Mouse (Mus musculus): ENCODE measurements around the gene Hoxd12. TPM values are rescaled to one million over a fixed set of nuclear protein-coding genes. Genes with fewer than 3 reads are reported as not detected.
A peak's percentile ranks its signal among the peaks of the same experiment; 100 is the strongest.

Gene Hoxd12
- polyA plus RNA-seq (2012; rRNA removed), result not detected in 2 replicates

DNA sequence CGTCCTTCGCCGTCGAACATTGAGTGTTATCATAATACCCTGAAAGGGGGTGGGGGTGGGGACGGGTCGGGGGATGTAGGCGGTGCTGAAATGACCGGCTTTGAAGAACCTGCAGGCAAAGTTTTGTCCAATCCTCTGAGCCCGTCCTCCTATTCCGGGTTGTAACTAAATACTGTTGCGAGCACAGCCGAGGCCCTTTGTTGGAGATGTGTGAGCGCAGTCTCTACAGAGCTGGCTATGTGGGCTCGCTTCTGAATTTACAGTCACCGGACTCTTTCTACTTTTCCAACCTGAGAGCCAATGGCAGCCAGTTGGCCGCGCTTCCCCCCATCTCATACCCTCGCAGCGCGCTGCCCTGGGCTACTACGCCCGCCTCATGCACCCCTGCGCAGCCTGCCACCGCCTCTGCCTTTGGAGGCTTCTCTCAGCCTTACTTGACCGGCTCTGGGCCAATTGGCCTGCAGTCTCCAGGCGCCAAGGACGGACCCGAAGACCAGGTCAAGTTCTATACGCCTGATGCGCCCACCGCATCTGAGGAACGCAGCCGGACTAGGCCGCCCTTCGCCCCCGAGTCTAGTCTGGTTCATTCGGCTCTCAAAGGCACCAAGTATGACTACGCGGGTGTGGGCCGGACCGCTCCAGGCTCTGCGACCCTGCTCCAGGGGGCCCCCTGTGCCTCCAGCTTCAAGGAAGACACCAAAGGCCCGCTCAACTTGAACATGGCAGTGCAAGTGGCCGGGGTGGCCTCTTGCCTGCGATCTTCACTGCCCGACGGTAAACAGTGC is at the start of gene Hoxd12:
Hoxd12 (plus strand) TSS at position 133 of the 785 bp plus-strand sequence.
- DNase-seq (ENCODE audit: extremely low spot score in 1 of 2, low spot score in 1 of 2), result no peak

DNA sequence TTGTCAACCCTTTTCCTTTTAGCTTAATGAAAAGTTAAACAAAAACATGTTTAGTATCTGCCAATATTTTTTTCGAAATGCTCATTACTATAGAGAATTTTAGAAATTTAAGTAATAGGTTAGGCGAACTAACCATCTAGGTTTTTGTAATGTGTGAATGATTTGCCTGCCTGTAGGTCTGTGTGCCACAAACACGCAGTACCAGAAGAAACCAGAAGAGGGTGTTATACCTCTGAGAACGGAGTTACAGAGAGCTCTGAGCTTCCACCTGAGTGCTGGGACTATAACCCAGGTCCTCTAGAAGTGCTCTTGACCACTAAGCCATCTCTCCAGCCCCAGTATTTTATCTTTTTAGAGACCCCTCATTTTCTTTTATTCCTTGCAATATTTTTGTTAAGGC is 39.4 kb upstream of the Hoxd12 start:
- DNase-seq (ENCODE audit: extremely low spot score in 1 of 2, low spot score in 1 of 2), result no peak

DNA sequence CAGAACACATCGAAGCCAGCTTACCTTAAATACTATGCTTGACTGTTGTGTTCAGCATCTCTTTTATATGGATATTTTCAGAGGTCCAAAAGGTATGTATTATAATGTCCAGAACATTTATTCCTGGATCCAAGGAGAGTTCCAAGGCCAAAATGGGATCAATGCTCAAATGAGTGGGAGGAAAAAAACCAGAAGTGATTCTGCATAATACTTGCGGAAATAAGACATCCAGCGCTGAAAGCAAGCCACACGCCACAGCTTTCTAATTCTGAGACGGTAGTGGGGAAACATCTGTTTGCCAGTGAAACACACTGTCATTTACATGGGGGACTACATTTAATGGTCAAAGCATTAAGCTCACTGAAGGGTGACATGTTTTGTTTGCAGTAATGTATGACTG is 32.4 kb upstream of the Hoxd12 start:
- no peak for DNase-seq (ENCODE audit: extremely low spot score in 1 of 2, low spot score in 1 of 2)

DNA sequence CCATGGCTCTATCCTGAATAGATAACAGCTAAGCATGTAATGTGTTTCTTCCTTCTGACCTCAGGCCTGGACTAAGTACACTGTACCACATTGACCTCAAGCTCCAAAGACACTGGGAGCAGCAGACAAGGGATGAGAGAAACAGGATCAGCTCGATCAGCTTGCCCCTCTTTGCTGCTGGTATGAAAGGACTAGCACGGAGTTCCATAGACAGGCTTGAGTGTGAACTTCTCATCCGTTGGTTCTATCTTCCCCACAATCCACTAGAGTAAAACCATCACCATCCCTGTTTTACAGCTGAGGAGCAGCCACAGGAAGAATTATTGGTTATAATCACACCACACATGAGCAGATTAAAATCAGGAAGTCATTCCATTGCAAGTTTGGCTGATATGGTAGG is 29.2 kb upstream of the Hoxd12 start:
- DNase-seq (ENCODE audit: extremely low spot score in 1 of 2, low spot score in 1 of 2), result no peak

DNA sequence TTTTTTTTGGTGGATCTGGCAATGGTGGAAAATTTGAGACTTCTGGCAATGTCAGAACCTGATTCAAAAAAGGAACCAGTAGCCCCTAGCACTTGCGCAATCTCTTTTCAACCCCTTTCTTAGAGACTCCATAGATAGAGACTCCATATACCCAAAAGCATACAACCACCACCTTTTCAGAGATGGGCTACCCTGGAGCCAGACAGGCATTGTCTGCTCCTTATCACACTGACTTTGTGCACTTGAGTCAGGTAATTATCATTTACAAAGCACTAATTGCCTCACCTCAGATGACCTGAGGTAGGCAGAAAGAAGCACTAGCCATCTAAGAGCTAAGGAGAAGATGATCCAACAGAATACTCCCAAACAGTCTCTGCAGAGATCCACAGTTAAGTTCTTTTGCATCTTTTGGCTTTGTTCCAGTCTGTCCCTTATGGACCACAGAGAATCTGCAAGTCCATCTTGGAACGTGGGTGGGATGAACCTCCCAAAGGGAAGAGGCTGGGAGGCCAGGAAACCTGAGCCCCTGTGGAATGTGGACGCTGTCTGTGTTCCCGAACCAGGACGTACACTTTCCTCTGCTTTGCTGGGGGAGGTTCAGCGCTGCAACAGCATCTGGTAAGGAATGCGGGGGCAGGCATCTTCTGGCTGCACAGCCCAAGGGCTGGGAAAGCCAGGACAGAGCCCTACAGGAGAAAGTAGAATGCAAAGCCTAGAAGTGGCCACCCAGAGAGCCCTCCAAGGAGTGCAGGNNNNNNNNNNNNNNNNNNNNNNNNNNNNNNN is 27.5 kb upstream of the Hoxd12 start:
- DNase-seq (ENCODE audit: extremely low spot score in 1 of 2, low spot score in 1 of 2), result no peak

- no peak for DNase-seq (ENCODE audit: extremely low spot score in 1 of 2, low spot score in 1 of 2)
These were observed 21.8 kb upstream of the Hoxd12 start for GRCm38 (mm10) chr2:74652996-74653340.

GRCm38 (mm10) chr2:74653781-74654535 is 20.9 kb upstream of the Hoxd12 start:
- no peak for DNase-seq (ENCODE audit: extremely low spot score in 1 of 2, low spot score in 1 of 2)

GRCm38 (mm10) chr2:74654743-74655419 is 19.9 kb upstream of the Hoxd12 start:
- no peak for DNase-seq (ENCODE audit: extremely low spot score in 1 of 2, low spot score in 1 of 2)

DNA sequence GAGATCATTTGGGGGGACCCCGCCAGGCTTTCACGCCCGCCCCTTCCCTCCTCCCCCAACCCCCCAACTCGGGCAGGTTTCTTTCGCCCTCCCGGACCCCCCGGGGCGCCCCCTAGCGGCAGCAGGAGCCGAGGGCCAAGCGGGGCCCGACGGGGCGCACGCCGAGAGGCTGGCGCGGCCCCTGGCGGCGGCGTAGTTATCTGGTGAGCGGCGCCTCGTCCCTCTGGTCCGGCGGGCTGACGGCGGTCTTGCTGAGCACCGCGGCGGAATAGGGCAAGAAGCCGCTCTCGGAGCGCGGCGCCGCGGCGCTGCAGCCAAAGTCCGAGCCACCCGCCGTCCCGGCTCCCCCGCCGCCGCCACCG is 19.4 kb upstream of the Hoxd12 start:
- no peak for DNase-seq (ENCODE audit: extremely low spot score in 1 of 2, low spot score in 1 of 2)

DNA sequence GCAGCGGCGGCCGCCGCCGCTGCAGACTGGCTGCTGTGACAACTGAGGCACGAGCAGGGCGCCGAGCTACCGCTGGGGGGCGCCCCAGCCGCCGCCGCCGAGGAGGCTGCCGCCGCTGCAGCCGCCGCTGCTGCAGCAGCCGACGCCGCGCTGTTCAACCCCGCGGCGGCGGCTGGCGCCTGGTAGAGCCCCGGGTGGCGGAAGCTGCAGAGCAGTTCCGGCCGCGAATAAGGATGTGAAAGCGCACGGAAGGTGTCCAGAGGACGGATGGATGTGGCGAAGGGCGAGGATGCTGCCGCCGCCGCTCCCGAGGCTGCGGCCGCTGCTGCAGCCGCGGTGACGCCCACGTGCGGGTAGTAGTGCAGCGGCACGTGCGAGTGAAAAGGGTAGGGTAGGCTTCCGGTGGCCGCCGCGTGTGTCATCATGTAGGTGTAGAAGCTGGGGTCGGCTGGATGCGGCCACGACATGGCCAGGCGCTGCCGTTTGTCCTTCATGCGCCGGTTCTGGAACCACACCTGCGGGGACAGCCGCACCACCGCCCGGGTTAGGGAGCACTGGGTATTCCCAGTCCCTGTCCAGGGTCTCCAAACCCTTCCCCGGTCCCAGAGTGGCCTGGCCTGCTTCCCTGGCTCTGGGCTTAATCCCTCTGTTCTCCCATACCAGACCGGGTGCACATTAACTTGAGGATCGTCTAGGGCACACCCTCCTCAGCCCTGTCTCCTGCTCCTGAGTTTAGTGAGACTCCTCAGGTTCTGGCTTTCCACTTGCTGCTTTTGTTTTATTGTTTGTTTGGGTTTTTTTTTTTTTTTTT is 18.8 kb upstream of the Hoxd12 start:
- no peak for DNase-seq (ENCODE audit: extremely low spot score in 1 of 2, low spot score in 1 of 2)

- DNase-seq (ENCODE audit: extremely low spot score in 1 of 2, low spot score in 1 of 2), result no peak
These were observed 18.2 kb upstream of the Hoxd12 start for GRCm38 (mm10) chr2:74656632-74657021.

GRCm38 (mm10) chr2:74657251-74658023 is 17.4 kb upstream of the Hoxd12 start:
- no peak for DNase-seq (ENCODE audit: extremely low spot score in 1 of 2, low spot score in 1 of 2)

DNA sequence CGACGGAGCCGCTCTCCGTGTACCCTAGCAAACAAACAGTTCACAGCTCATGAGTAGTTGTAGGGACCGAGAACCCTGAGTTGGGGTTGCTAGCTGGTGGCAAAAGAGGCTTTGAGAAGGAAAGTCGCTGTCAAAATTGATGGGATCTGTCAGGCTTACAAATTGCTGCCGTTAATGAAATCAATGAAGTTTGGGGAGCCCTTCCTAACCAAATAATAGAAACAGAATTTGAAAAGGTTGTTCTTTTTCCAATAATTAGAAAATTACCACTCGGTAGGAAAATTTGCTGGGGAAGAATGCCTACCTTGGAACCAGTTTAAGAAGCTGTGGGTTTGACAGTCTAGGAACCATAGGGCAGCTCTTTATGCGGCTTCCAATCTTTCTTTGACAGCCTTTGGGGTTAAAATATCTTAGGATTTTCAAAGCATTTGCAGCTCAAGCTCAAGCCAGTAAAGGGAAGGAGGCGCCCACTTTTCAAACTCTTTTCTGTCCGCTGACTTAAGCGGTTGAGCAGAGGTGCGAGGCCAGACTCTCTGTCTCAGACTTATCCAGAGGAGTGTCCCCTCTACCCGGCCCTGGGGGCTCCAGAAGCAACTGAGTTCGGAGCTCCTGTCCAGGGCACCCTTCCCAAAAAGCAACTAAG is 16.7 kb upstream of the Hoxd12 start:
- no peak for DNase-seq (ENCODE audit: extremely low spot score in 1 of 2, low spot score in 1 of 2)

- DNase-seq (ENCODE audit: extremely low spot score in 1 of 2, low spot score in 1 of 2), result no peak
These were observed 16.0 kb upstream of the Hoxd12 start for GRCm38 (mm10) chr2:74658667-74659371.

DNA sequence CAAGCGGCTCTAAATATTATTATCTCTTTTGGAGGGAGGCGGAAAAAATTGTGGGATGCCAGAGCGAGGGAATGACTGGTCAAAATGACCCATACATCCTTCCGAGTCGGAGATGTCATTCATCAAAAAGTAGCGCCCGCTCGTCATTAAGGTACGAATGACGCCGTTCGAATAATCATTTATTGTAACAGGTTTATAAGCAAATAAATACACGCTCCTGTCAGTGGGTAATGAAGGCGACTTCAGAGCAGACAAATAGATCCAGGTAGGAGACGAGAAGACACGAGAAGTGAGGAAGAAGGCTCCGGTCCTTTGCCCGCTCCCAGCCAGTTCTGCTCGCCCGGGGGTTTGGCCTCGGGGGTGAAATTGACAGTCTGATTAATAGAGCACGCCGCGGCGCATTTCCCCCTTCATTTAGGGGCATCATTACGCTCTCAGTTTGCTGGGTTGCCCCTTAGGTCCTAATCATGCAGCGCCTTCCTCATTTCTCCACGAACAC is 15.3 kb upstream of the Hoxd12 start, which contains the start of gene Evx2:
Evx2 (minus strand) TSS at position 51 of the 499 bp plus-strand sequence.
- no peak for DNase-seq (ENCODE audit: extremely low spot score in 1 of 2, low spot score in 1 of 2)

DNA sequence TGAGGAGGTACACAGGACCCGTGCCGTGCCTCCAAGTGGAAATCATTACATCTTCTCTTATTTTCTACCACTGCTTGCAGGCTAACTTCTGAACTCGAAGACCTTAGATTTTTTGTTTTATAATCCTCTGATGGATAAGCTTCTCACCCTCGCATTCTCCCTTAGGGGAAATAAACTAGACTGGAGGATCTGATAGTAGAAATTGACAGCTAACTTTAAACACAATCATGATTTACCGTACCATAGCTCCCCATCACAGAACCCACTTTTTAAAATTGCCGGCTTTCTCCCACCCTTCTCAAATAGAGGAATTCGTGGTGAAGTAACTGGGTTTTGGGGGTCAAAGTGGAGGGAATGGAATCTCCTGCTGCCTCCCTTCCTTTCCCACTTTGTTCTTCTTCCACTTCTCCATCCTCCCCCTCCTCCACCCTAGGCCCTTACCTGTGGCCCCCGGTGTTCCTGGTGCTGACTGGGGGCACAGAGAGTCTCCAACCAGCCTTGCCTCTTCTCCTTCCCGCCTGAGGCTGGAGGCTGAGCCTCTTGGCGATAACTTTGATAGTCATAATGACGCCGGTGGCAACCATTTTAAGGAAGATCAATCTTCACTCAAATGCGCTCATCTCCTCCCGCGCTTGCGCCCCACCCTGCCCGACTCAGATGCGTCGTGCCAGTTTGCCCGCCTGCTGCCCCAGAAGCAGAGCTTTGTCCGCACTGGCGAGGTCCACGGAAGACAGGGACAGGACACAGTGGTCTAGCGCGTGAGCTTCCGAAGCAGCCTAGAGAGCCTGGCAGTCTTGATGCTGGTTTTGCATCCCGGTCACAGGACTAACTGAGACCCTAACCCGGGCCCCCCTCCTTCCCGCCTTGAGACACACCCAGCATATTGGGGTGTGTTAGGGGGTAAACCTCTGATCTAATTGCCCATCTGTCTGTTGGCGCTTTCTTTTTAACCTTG is 14.1 kb upstream of the Hoxd12 start:
- no peak for DNase-seq (ENCODE audit: extremely low spot score in 1 of 2, low spot score in 1 of 2)

- peak in 1 of 2 experiments; percentile 59 for DNase-seq (ENCODE audit: extremely low spot score in 1 of 2, low spot score in 1 of 2)
These were observed 13.1 kb upstream of the Hoxd12 start for GRCm38 (mm10) chr2:74661685-74662084.

Data from frontal cortex, adult 2 months (tissue).